Mouse (Mus musculus) retina, embryonic 14.5 days (tissue): ENCODE data around the gene Kif19a.

Experiments
- DNase-seq: peaks from one replicate; pipeline ENCODE4 v3.0.0-alpha.2; 2015; ENCODE audit warnings: low spot score

Gene Kif19a

DNA sequence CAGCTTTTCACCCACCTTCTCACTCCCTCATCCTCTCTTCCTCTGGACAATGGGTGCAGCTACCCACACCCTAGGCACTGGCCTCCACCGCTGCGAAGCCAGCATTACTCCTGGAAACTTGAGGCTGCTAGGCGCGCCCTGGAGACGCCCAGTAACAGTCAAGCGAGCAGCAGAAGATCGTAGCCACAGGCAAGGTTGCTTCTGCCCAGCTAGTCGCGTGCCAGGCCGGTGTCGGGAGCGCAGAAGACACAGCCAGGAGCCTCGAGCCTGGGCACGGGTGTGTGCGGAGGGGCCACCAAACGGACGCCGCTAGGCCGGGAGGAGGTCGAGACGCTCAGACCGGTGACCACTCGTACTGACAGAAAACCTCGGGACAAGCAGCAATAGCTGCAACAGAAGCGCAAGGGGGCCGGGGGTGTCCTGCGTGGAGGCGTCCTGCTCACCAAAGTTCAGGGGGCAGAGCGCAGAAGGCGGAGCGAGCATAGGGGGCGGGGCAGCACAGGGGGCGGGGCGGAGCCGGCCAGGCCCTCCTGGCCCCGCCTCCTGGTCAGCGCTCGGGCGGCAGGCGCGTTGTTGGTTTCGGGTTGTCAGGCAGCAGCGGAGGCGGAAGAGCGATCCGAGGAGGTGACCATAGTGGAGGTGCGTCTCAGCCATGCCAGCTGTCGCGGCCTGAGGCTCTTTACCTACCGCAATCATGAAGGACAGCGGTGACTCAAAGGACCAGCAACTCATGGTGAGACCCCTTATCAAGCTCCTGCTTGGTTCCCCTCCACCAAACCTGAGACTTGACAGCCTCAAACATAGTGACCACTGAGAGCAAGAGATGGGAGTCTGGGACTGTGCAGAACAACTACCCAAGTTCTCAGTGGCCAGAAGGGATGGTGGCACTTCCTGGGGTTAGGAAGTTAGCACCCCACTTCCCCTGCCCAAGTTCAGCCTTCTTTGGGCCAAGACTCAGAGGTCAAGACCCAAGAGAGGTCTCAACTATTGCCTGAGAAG is at the start of gene Kif19a:
TSS of gene Kif19a (plus strand) at position 569 of the 999 bp plus-strand sequence.
- DNase-seq = peak; percentile 82

DNA sequence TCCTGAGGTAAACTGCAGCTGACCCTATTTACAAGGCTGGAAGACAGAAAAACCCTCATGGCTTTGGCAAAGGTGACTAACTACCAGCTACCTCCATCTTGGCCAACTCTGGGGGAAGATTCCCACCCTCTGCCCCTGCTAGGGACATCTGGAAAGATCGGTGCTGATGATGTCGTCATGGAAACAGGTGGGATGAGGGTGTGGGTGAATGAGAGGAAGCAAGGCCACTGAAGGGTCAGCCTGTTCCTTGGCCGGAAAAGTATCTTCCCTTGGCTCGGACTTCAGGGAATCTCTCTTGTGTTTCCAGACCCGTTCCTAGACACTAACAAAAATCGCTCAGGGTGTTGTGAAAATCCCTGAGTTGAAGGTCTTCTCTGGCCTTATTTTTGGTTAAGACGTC is 49.7 kb upstream of the Kif19a start:
- DNase-seq = no peak

DNA sequence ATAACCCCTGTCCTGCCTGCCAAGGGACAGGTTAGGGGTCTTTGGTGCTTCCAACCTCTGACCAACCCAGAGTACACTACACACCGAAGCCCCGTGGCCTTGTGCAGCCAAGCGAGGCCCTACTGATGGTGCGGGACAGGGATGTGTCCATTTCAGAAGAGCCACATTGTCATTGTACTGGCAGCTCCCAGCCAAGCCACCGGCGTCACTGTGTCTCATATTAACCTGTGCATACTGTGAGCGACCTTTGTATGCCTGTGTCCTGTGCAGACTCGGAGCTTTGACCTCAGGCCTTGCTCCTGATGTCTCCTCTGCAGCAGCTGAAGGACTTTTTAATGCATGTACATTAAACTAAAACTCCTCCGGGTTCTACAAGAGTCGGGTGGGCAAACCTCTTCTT is 44.7 kb upstream of the Kif19a start:
- DNase-seq = no peak

DNA sequence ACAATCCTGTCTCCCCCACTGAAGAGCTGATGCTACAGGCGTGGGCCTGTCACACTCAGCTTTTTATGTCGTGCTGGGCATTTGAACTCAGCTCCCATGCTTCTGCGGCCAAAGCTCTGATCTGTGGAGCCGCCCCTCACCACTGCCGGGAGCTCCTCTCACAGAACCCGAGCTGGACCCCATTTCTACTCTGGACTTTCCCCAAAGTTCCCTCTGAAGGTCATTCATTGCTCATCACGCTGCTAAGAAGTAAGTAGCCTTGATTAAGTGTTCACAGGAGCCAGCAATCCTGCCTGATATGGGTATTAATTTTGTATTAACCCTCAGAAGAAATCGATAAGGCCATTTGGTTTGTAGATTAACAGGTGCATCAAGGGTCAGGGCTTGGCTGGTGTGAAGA is 42.8 kb upstream of the Kif19a start:
- no peak for DNase-seq

DNA sequence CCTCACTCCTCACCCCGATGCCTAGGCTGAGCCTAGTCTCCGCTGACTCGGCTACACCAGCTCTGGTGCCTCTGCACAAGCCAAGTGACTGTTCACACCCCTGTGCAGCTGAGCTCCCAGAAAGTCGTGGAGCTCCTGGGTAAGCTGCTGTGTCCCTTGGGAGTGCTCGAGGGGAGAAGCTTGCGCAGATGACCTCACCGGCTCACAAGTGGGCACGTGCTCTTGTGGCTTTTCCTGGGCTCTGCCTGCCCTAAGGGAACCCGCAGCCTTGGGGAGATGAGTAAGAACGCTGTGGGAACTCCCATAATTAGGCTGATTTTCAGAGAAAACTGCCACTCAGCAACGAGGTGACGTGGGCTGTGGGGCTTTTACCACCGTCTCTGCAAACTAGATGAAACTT is 42.2 kb upstream of the Kif19a start:
- no peak for DNase-seq

DNA sequence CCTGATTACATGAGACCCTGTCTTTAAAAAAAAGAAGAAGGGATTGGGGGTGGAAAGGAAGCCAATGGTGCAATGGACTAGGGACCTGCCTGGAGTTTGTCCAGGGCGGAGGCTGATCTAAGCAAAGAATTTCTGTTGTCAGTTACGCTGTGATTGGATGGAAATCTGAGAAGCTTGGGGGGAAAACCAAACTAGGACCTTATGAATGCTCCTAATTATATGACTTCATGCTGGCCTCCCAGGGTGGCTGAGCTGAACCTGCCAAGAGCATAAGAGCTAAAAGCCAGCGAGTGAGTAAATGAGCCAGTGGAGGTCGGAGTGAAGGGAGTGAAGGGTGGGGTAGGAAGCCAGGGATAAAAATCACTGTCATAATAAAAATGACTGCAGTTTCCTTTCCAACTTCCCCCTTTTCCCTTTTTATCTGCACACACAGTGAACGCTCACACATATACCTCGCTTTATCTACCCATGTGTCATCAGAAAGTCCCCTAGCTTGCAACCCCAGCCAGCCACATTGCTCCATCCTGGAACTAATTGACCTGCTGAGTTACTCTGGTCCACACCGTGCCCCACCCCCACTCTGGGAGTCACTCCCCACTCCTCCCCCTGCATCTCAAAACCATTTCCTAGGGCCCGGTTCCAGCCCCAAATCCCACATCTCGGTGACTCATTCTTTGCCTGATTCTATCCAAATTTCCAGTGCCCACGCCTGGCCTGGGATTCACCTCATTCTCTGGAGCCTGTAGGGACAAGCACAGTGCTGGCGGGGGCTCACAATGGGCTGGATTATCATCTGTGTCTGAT is 40.2 kb upstream of the Kif19a start:
- no peak for DNase-seq

DNA sequence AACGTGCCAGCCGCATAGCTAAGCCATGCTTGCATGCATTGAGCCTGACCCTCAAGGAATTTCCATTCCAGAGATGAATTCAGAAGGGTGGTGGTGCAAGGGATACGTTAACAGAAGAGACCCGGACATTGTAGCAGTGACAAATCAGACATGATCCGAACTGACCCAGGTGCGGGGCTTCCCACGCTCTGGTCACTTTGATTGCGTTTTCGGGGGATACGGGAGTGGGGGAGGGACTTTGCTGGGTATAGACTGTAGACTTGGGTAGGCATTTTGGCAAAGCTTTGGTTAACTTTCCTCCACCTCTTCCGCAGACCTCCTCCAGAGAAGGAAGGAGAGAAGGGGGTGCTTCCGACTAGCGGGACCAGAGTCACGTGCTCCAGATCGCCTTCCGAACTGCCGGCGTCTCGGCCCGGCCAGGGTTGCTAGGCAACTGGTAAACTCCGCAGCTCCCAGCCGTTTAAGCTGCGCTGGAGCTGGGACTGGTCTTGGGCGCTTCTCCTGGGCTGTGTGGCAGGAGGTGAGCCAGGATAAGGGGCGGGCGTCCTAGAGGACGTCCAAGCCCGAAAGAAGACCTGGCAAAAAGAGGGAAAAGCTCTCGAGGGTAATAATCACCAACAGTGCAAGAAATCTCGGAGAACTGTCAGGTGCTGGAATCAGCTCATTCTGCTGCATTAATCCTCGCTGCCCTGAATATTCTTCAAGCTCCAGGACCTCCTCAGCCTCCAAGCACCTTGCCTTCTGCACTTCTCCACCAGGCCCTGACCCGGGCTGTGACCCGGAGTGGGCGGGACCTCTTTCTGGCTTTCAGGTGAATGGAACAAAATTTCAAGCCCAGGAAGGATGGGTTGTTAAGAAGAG is 38.0 kb upstream of the Kif19a start, which contains the start of gene Dnaic2:
TSS of gene Dnaic2 (plus strand) at position 444 of the 861 bp plus-strand sequence.
- DNase-seq = peak; percentile 85

DNA sequence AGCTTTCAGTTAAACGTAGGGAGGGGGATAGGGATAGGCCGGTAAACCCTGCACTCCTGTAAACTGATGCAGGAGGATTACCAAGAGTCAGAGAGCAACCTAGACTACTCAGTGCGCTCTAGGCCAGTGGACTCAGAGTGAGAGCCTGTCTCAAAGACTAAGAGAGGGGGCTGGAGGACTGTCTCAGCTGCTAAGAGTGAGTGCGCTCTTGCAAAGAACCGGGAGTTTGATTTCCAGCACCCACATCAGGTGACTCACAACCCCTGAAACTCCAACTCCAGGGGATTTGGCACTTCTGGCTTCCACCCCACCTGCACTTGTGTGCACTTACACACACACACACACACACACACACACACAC is 37.4 kb upstream of the Kif19a start:
- DNase-seq = no peak

DNA sequence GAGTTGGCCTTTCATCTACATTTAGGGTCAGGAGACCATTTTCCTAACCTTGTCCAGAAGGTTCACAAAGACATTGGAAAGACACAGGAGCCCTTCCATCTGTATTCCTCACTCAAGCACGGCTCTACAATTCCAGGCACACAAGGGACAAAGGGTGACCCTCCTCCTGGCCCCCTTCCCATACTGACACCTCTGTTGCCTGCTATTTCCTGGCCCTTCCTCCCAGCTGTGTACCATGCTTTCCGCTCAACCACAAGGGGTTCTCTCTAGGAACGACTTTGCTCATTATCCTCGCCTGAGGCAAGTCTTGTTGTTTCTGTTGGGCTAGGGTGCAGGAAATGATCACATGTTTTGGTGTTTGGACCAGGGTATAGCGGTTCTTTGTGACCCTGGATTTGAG is 36.9 kb upstream of the Kif19a start:
- DNase-seq = no peak

DNA sequence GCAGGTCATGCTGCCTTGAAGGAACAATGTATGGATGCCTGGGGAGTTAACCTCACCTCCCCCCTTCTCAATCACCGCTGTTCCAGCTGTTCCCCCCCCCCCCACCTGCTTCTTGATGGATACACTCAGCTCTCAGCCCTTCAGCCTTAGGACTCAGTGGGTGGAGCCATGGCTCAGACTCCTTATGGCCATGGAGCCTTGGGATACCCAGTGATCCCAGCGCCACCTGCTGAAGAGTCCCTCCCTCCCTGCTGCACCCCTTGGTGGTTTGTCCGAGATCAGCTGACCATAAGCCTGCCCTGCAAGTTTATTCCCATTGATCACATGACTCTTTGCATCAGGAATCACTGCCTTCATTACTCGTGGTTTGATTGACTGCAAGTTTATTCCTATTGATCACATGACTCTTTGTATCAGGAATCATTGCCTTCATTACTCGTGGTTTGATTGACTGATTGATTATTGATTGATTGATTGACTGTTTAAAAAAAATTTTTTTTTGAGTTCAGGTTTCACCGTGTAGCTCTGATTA is 35.3 kb upstream of the Kif19a start:
- peak; percentile 30 for DNase-seq

DNA sequence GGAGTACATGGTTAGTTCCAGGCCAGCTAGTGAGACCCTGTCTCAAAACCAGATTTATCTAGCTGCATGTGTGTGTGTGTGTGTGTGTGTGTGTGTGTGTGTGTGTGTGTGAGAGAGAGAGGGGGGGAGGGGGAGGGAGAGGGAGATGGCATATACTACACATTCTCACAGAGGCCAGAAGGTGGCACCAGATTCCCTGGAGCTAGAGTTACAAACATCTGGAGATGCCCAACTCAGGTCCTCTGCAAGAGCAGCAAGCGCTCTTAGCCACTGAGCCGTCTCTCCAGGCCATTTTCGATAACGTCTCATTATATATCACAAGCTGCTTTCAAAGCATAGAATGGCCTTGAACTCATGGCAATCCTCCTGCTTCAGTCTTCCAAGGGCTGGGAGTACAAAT is 33.5 kb upstream of the Kif19a start:
- no peak for DNase-seq

DNA sequence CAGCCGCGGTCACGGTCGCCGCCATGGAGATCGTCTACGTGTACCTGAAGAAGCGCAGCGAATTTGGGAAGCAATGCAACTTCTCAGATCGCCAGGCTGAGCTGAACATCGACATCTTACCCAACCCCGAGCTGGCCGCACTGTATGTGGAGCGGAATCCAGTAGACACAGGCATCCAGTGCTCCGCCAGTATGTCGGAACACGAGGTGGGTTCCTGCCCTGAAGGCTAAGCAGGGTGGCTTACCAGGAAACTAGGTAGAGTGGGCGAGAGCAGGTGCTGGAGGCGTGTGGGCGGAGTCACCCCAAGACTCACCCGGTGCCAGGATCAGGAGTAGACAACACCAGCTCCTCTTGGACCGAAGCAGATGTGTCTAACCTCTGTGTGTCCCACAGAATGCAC is 32.3 kb upstream of the Kif19a start:
- DNase-seq = no peak

DNA sequence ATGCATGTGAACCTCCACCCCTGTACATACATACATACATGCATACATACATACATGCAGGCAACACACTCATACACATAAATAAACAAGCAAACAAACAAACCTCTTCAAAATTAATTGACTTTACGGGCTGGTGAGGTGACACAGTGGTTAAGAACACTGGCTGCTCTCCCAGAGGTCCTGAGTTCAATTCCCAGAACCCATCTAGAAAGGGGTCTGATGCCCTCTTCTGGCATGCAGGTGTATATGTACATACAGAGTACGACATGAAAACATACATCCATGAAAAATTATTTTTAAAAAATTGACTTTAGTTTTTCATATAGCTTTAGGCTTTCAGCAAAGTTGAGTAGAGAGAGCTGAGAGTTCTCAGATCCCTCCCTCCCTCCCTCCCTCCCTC is 29.1 kb upstream of the Kif19a start:
- DNase-seq = no peak

DNA sequence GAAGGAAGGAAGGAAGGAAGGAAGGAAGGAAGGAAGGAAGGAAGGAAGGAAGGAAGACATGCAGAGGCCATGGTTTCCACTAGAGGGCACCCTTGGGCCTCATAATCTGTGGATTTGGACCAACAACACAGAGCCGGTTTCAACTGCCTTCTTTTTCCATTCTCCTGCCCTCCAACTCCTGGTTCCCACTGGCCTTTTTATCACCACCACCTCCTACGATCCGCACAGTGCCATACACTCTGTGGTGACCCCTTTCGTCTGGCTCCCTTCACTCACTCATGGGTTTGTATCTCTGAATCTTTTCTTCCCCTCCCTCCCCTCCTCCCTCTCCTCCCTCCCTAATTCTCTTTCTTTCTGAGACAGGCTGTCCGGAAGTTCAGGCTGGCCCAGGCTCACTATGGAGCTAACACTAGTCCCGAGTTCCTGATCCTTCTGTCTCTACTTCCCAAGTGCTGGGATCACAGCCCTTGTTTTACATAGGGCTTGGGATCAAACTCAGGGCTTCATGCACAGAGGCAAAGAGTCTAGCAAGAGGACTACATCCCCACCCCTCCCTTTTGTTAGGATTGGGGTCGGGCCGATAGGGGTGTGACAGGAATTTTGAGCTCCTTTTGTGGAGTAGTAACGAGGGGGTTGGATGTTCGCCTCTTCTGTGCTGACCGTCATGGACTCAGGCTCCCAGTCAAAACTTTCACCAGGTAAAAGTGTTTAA is 28.1 kb upstream of the Kif19a start:
- peak; percentile 86 for DNase-seq

DNA sequence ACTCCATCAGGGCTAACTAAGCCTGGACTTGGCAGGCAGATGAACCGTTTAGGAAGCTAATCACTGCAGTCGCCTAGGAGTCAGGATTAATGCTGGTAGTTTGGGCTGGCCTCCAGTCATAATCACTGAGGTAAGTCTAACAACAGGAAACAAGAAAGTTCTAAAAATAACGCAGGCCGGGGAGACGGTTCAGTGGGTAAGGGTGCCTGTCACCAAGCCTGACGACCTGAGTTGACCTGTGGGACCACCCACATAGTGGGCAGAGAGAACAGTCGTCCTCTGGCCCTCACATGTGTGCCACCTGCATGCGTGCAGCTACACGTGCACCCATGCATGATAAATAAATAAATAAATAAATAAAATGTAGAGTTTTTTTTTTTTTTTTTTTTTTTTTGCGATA is 24.6 kb upstream of the Kif19a start:
- peak; percentile 52 for DNase-seq

DNA sequence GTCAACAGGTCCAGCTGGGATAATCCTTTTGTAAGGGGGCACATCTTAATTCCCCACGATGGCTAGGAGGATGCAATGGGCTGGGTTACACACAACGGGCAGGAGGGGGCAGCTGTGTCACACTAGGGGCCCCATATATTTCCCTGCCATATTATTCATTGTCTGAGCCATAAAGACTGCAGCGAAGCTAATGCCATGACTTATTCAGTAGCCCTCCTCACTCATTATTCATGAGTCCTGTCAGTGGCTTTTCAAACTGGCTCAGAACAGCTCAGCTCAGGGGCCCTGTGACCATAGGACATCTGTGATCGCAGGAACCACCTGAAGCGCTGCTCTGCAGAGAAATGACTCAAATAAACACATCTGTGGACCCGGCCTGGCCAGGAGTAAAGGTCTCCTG is 23.7 kb upstream of the Kif19a start:
- peak; percentile 66 for DNase-seq

DNA sequence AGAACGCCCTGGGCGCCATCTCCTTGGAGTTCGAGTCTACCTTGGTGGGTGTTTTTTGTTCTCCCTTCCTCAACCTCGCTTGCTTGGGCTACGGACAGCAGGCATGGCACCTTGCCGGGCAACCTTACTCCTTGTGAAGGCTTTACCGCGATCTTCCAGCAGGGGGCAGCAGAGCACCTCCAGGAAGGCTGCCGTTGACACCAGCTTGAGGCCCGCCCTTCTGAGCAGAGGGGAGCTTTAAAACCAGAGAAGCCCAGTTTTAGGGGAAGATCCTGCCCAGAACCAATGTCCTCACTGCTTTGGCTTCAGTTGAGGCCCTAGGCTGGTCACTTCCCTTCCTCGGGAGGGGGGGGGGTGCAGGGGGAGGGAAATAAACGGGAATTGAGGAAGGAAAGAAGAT is 20.1 kb upstream of the Kif19a start:
- DNase-seq = peak; percentile 96

DNA sequence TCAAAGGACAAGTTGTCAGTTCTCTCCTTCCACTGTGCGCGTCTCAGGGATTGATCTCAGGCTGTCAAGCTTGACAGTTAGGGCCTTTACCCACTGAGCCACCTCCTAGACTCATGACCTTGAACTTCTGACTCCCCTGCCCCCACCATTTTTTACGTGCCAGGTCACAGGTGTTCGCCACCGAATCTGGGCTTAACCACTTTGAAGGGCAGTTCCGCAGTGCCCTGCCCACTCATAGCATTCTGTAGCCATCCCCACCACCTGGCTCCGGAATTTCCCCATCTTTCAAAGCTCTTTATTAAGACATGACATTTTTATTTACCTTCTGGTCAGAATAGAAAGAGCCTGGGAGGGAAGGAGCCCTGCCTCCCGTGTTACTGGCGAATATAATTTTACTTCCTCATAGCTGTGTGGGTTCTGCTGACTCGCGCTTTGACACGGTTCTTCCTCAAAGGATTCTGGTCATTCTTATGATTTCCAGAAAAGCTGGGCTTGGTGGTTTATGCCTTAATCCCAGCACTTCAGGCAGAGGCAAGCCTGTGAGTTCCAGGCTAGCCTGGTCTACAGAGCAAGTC is 17.5 kb upstream of the Kif19a start:
- no peak for DNase-seq

DNA sequence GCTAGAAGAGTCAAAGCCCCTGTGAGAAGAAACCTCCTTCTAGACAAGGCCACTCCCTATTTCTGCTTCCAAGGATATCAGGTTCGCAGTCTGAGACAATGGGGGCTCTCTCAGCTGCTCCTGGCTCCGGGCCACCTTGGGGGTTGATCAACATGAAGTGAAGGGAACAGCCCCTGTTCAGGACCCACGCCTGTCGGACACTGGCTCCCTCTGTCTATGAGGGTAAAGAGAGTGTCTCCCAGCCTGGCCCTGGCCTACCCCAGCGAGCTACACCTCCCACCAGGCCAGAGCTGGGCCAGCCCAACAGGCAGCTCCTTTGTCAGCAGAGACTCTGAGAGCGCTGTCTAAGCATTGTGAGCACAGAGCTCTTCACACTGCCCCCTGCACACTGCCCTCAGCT is 4.7 kb downstream of the Kif19a start:
- no peak for DNase-seq

DNA sequence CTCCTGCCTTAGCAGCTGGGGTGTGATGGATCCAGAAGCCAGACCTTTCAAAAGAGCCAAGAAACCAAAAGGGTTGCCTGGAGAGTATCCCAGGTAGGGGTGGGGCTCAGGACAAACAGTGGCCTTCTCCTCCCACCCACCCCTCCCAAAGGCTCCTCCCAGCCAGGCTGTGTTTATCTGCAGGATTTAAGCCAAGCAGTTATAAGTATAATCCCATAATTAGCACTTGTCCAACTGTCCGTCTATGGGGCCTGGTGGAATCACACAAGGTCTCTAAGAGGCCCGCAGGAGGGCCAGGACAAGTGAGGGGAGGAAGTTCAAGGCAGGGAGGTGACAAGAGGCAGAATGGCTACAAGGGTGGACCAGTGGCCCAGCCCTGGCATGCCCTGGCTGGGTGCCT is 6.7 kb downstream of the Kif19a start:
- no peak for DNase-seq

DNA sequence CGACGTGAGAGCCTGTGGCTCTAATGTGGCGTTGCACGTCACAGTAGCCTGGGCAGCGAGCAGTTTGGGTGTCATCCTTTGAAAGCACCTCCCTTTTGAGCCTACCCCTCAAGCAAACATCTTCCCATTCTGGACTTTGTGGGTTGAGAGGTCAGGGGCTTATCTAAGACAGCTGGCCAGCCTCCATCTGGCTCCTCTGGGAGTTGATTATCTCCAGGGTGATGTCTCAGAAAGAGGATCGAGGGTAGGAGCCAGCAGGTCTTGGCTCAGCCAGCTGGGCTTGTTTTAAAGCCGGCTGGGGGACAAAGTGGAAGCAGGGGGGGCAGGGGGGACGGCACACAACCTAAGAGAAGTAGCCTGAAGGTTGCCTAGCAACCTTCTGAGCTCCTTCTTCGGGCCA is 14.9 kb downstream of the Kif19a start:
- DNase-seq = peak; percentile 70
